ENCODE assay signal across 1 mouse cellular context in the genomic region with DNA sequence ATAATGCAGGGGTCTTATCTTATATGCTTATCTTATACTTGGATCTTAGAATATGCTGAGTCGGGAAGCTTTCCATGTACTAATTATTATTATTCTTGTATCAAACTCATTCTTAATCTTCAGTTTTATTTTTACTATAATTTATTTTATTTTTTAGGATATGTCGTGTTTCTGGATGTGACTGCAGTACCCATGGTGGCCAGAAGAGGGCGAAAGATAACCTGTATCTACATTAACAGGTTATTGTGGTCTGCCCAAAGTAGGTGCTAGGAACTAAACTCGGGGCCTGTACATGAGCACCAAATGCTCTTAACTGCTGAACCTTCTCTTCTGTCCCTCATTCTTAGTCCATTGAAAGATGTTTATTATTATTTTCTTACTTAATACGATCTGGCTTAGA.
TF ChIP-seq lines count a peak whose summit lies in the region.

No protein-coding gene starts in this region.

TF ChIP-seq in MEL, 35 proteins besides CTCF, POLR2A, EP300 and RAD21:
- TF ChIP-seq SMC3 (IDR thresholded peaks at IDR 0.05; ENCODE audit: low read depth, low read length), result peak; percentile 24; the same call in 1 of the 2 replicates
- no peak for TF ChIP-seq JUND (IDR thresholded peaks at IDR 0.05; ENCODE audit: low read depth, low read length)
